Mouse (Mus musculus): Measurements from ENCODE around the gene Fhl2.

The Fhl2 gene

DNA sequence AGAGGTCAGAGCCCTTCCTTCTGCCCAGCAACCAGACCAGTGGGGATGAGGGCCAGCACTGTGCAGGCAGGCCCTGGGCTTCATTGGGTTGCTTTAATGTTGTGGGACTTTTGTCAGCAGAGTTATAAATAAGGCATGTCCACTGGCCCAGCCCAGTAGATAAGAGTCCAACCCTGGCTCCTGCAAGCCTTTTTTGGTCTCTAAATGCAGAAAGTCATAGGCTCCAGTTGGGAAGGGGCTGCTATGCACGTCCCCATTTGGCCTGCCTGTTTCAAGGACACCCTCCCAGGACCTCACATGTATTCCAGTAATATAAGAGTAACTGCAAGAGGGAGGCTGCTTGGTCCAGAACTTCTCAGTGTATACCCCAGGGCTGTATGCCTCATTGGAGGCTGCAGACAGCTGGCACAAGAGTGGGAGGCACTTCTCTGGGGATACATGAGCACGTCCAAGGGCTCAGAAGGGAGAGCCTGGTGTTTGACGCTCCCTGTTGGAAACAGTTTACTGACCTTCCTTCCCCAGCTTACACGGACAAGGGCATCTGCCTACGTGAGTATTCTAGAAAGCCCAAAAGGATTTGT is at the start of gene Fhl2:
Gene Fhl2, minus strand, starts transcription at position 324 of the 581 bp plus-strand sequence.
- in situ Hi-C loops (cut with MboI, MseI): loop anchor here in 1 of 2 experiments (5.0 kb wide), 1 partner anchor 51 kb away; no protein-coding TSS in a partner anchor

DNA sequence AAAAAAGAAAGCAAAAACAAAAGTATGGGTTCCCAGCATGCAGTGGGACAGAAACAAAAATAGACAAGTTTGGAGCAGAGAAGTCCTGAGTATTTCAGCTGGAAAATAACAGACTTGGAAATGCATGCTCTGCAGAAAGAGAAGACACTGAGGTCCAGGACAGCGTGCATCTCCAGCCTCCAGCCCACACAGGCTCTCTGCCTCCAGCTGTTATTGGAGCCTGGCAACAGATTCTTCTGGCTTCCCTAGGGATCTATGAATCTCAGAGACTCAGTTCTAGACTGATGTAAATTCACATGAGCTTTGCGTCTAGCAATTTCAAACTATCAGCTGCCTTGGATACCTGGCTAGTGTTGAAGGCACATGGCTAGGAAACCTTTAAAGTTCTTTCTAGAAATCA is 48.2 kb upstream of the Fhl2 start:
- in situ Hi-C loops (cut with MboI, MseI): loop anchor here in 1 of 2 experiments (5.0 kb wide), 1 partner anchor 48 kb away; the partner anchor contains the start of gene Fhl2

DNA sequence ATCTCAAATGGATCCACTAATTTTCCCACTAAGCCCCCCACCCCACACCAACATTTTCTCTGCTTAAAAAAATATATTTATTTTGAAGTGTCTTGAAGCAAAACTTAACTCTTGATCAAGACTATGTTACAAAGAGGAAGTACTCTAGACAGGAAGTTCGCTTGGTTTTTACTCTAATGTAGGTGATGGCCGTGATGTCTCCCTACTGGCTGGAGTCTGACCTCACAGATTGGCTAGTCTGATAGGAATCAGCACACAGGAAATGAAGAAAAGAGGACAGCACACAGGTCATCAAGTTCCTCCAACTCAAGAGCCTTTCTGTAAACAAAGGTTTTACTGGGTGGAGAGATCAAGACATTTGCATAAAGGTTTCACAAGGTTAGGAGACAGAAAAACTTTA is 44.4 kb upstream of the Fhl2 start:
- in situ Hi-C loops (cut with MboI, MseI): no loop called here

DNA sequence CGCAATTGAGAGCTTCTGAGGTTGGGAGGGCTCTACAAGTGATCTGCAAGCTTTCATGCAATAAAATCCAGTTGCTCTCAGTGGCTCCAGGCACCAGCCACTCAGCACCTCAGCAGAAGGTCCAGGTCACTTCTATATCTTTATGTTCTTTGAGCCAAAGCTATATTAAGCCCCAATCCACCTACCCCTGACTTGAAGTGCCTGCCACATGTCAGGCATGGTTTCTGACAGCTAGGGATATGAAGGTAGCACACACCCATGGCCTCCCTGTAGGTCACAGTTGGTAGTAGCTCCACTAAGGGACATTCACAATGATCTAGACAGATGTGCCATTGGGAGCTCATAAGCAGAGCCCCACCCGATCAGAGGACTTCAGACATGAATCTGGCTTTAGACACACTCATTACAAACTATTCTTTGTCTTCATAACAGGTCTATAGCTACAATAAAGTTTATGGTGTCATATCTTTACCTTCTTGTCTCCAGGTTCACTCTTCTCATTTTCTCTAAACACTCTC is 43.1 kb upstream of the Fhl2 start:
- in situ Hi-C loops (cut with MboI, MseI): no loop called here

DNA sequence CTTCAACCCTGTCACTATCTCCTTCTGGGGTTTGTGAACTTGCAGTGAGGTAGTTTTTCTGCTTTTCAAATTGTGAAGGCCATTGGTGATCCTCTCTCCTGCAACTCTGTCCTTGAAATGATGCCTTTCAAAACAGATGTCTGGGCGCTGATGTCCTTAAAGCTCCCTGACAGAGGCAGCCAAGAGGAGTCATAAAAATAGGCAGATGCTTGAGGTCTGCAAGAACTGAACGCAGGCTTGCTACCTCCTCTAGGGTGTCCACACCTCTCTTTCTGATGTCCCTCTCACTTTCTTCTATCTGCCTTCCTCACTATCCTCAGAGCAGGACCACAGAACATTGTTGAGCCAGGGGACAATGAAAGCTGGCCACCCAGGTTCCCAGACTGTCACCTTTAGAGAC is 41.7 kb upstream of the Fhl2 start:
- in situ Hi-C loops (cut with MboI, MseI): no loop called here

DNA sequence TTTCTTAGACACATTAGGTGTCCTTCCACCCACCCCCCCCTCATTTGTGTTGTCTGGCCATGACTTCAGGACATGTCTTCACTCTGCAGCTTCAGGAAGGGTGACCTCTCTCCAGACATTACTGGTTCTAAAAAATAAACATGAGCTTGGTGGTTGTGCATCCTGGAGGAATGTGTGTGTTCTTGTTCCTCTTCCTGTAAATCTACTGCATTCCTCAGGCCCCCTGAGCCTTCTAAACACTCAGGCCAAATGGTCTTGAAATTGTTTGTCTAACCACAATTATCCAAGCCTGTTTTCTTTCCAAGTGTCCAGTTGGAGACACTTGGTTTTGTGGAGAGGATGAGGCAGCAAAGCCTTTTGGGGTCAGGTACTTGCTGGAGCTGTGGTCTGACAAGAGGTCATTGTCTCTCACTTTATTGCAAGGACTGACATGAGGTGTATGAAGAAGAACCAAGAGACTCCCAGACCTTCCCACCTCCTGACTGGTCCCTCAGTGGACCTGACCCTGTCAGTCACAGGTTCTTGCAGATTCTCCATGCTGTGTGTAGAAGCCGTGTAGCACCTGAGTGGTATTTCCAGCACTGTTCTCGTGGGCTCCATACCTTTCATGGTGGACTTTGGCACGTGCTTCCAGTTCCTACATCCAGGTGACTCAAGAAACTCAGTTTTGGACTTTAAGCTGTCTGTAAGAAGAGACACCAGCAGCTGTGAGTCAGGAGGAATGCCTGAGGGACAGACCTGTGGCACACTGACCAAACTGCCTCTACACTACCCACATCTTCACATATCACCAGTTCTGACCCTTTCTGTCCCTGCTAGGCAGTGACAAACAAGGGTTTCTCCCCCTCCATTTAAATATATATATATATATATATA is 40.8 kb upstream of the Fhl2 start:
- in situ Hi-C loops (cut with MboI, MseI): no loop called here

DNA sequence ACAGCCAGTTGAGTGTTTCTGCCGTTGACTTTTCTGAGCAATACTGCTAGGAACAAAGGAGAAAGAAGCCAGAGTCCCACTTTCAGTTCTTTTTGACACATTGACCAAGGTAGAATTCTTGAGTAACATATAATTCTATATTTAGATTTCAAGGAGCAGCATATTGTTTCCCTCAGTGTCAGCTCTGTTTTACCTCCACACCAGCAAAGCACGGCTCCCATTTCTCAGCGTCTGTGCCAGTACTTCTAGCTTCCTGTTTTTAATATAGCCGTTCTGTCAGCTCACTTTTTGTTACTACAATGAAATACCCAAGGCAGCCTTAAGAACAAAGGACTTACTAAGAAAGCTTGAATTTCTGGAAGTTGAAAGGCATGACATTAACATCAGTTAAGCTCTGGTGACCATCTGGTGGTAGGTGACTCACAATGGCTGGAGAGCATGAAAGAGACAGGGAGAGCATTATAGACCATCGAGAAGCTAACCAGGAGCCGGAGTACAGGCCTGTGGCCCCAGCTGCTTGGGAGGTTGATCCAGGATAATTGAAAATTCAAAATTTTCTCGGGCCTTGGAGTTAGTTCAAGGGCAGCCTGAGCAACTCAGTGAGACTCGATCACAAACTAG is 28.9 kb upstream of the Fhl2 start:
- in situ Hi-C loops (cut with MboI, MseI): no loop called here

DNA sequence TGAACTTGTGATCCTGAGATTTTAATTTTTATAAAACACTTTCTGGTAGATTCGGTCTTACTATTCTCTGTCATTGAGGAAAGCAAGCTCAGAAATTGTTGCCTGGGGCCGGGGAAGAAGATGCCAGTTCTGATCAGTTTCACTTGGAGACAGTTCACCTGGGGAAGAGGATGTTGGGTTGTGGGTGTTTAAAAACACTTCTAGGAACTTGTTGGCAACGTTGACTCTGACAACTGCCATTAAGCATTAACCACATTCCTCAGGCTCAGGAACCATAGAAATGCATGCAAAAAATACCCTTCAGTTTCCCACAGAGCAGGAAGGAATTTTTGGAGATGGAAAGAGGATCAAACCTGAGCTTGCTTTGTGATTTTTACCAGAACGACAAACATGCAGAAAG is 28.2 kb upstream of the Fhl2 start:
- in situ Hi-C loops (cut with MboI, MseI): no loop called here

DNA sequence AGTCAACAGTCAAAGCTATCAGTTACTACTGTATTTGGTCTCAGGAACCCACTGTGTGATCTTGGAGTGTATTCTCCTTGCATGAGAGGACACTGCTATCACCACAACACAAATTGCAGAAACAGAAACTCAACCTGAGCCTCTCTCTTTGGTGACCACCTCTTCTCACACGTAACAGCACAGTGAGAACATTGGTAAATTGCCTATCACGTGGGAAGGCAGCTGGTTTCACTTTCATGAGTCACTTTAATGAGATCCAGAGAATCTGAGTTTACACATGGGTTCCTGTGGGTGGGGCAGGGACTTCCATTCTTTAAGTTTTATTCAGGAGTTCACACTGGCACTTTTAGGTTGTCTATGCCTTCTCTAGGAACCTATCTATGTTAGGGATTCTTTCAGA is 27.4 kb upstream of the Fhl2 start:
- in situ Hi-C loops (cut with MboI, MseI): no loop called here

DNA sequence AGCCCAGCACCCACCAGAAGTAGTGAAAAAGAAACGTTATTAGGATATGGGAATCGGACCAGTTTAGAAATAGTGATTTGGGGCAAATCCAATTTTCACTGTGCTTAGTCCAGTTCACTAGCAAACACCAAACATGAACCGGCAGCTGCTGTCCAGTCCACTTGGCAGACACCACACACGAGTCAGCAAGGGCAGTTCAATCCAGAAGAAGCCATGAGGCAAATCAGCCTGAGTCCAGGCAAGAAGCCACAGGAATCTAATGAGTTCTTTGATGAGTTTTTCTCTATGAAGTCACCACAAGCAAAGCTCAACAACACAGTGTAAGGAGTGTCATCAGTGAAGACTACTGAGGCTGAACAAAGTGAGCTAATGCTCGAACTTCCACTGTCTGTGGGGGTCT is 26.3 kb upstream of the Fhl2 start:
- in situ Hi-C loops (cut with MboI, MseI): no loop called here

DNA sequence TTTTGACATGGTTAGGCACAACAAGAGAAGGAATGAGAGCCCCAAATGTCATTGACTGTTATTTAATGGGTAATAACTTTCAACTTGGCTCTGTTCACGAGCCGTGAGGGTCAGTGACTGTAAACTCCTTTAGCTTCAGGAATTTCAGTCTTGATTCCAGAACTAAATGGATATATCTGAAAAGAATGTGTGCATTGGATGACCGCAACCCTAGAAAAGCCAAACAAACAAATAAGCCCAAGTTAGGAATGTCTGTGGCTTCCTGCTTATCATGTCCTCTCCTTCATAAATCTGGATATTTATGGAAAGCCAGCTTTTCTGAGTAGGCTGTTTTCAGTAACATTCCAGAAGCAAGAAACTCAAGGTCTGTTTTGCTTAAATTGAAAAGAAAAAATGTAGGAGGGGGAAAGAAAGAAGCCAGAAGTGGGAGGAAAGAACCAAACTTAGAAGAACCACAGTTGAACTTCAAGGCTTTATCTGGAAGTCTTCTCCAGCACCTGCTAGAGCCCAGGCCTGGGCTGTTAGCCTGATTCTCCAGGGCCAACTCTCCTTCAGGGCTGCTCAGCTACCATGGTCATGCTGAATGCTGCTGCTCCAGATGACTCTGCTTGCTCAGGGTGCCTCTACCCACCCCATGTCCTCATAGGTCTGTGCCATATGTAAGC is 21.4 kb upstream of the Fhl2 start:
- in situ Hi-C loops (cut with MboI, MseI): no loop called here

DNA sequence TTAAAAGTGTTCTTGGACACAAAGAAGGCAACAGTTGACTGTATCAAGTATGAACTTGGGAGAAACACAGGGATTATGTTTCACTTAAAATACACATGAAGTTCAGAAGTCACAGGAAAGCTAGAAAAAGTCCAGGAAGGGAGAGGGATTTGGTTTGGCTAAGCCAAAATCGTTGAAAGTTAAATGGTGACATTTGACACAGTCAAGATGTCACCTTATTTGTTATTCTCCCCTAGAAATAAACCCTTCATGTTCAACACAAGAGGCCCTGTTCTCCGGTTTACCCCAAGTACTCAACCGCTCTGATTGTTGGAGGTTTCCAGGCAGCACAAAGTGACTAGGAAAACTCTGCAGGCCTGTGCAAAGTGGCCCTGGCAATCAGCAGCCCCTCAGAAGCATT is 18.8 kb upstream of the Fhl2 start:
- in situ Hi-C loops (cut with MboI, MseI): no loop called here

DNA sequence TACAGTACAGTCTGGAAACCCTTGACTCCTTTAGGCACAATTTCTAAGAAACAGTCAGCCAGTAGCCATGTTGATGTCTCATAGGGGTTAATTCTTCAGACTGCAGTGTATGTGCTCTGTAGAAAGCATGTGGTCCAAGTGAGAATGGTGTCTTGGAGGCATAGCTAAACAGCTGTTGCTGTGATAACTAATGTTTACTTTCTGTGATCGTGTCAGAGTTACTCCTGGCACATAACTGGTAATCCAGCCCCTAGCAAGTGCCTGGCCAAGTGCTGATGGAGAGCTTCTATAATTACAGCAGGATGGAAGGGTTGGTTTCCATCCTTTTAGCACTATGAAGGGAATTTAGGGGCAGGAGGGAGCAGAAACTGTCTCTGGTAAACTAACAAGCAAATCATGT is 14.5 kb upstream of the Fhl2 start:
- in situ Hi-C loops (cut with MboI, MseI): no loop called here

DNA sequence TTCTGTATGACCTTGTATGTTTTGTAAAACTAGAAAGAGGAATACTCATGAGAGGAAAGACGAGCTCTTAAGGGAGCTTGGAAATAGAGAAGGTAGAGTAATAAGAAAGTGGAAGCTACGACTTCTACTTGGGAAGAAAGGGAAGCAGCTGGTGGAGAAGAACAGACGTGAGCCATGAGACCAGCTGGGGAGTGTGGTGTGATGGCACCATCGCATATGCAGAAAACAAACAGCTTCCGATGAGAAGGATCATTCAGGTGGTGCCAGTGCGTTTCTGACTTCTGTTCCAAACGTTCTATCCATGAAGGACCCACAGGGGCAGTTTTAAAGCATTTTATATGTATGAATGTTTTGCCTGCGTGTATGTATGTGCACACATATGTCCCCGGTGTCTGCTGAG is 13.5 kb upstream of the Fhl2 start:
- in situ Hi-C loops (cut with MboI, MseI): no loop called here

DNA sequence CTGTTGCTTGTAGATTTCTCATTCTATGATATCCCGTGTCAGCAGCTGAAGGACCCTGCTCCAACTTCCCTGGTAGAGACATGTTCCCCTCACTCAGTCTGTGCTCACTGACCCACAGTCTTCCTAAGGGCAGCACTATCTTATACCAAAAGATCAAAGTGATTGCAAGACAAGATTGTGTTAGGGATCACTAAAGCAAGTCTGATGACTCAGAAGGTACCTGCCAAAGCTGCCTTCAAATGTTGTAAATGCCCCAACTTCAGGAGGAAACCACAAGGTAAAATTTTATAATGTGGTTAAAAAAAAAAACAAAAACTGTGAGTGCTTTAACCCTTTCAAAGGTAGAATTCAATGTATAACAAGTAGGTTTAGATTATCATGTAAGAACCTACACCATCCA is 10.4 kb upstream of the Fhl2 start:
- in situ Hi-C loops (cut with MboI, MseI): loop anchor here in 1 of 2 experiments (10.0 kb wide), 1 partner anchor 852 kb away; no protein-coding TSS in a partner anchor

DNA sequence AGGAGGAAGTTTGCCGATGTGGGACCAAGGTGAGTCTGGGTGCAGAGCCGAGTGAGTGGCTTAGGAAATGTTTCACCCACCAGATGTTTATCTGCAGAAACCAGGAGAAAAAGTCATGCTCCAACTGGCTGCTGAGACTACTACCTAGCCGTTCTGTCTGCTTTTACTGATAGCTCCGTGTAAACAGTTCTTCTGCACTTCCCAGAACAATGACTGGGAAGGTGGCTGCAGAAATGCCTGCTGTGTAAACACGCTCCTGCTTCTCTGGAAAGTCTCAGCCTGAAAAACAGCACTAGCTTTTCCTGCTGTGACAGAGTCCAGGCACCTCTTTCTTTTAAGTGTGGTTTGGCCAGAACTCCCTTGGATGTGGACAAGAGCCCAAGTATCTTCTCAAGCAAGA is 6.5 kb upstream of the Fhl2 start:
- in situ Hi-C loops (cut with MboI, MseI): loop anchor here in 1 of 2 experiments (10.0 kb wide), 1 partner anchor 848 kb away; no protein-coding TSS in a partner anchor

DNA sequence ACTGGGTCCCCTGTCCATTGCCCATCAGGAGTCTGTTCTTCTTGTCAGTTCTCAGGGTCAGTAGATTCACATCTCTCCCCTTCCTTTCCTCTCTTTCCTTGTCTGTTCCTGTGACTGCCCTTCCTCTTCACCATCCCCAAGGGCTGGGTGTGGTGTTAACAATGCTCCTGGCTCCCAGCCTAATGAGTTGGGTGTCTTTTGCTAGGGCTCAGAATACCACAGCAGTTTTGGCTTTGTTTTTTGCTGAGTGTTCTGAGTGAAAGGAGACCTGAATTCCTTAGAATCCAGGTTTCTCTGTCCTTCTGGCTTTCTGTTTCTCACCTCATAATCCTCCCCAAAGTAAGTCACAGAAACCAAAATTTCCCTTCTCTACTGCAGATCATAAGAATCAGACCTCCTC is 5.4 kb upstream of the Fhl2 start:
- in situ Hi-C loops (cut with MboI, MseI): loop anchor here in 1 of 2 experiments (10.0 kb wide), 1 partner anchor 847 kb away; no protein-coding TSS in a partner anchor

DNA sequence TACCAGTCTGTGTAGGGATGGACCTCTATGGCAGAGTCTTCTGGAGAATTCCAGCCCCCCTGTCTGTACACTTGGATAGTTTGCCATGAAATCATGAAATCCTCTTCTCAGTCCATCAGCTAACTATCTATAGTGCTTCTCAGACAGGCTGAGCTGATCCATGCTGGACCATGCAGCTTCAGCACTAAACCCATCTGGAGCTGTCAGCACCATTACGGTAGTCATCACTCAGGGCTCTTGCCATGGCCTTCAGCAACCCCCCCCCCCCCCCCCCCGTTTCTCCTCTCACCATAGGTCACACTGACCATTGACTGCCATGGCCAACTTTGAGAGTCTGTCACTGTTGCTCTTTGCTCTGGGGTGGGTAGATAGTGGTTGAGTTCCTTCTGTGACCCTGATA is 5.0 kb upstream of the Fhl2 start:
- in situ Hi-C loops (cut with MboI, MseI): loop anchor here in 1 of 2 experiments (10.0 kb wide), 1 partner anchor 847 kb away; no protein-coding TSS in a partner anchor

DNA sequence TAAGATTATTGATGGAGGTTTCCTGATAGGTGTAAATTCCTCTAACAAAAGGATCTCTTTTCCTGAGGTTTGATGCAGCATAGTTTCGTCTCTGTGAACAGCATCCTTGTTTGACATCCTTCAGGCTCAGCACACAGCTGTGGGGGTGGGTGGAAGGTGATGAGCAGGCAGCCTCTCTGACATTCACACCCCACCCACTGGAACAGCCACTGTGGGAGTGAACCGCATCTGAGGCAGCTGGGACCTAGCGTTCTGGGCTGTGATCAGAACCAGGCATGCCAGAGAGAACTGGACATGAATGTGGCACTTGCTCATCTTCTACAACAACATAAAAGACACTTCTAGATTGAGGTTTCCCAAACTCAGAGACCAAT is 3.1 kb upstream of the Fhl2 start:
- in situ Hi-C loops (cut with MboI, MseI): loop anchor here in 1 of 2 experiments (5.0 to 10.0 kb wide), 2 partner anchors 47 to 845 kb away; no protein-coding TSS in a partner anchor

DNA sequence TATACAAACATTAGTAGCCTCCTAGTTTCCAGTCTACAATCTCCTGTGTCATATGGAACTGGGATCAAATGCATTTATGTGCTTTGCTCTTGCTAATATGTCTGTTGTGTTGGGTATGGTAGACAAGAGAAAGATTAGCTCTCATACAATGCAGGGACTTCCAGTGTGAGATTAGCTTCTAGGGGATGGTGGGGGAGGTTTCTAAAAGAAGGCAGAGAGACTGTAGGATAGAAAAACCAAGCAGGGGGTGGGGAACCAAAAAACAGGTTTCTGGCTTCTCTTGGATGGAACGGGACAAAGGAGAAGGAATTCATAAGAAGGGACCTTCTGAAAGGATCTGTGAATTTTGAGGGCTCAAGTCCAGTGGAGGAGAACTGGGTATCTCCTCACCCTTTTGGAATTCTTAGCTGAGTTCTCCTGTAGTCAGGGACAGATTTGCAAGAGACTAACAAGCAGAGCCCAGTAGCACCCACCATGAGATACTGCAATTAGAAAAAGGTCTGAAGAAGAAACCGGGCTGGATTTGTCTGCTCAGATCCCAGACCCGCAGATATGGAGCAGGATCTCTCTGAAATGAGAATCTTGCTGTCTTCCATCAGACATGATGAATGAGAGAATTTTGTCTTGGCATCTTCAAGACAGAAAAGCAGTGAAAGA is 2.6 kb upstream of the Fhl2 start:
- in situ Hi-C loops (cut with MboI, MseI): loop anchor here in 1 of 2 experiments (5.0 kb wide), 1 partner anchor 48 kb away; no protein-coding TSS in a partner anchor

DNA sequence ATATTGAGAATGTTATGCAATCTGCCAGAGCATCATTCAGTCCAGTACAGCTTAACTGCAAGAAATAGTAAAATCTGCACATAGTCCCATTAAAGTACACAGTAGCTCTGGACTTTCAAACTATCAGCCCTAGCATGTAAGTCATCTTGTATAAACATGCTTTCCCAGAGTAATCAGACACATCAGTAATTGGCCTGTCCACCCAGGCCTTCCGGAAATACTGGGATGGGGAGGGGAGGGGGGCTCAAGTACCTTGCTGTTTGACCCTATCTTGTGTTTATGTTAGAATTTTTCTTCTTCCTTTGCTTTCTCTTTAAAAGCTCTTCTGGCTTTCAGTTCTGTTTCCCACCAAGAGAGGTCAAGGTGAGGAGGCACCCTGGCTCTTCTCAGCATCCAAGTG is 725 bp downstream of the Fhl2 start:
- in situ Hi-C loops (cut with MboI, MseI): loop anchor here in 1 of 2 experiments (5.0 kb wide), 1 partner anchor 51 kb away; no protein-coding TSS in a partner anchor

Measured in T-helper 17 cell (primary cell).